Mouse (Mus musculus) embryo, embryonic 11.5 days (tissue): ENCODE measurements around the gene Gm20388.

ENCODE experiments used
- DNase-seq: peaks from one replicate; pipeline ENCODE4 v3.0.0-alpha.2; 2012; ENCODE audit warnings: low read depth, low spot score

Gene Gm20388

GRCm38 (mm10) chr8:122575286-122575685 lies 2664.6 kb downstream of the Gm20388 start:
- no peak for DNase-seq

- no peak for DNase-seq
Measured at GRCm38 (mm10) chr8:122575735-122576647, 2665.3 kb downstream of the Gm20388 start.

GRCm38 (mm10) chr8:122576648-122577022 lies 2666.0 kb downstream of the Gm20388 start, which contains the start of gene Aprt:
Gene Aprt, minus strand, starts transcription at chr8:122576909.
- DNase-seq = peak; percentile 91

- no peak for DNase-seq
Measured at GRCm38 (mm10) chr8:122577116-122577515, 2666.5 kb downstream of the Gm20388 start.

- DNase-seq = no peak
Measured at GRCm38 (mm10) chr8:122579196-122579595, 2668.6 kb downstream of the Gm20388 start.

GRCm38 (mm10) chr8:122580926-122581325 lies 2670.3 kb downstream of the Gm20388 start:
- DNase-seq = no peak

- DNase-seq = no peak
Measured at GRCm38 (mm10) chr8:122584981-122585380, 2674.3 kb downstream of the Gm20388 start.

- DNase-seq = no peak
Measured at GRCm38 (mm10) chr8:122585411-122585891, 2674.8 kb downstream of the Gm20388 start.

- no peak for DNase-seq
Measured at GRCm38 (mm10) chr8:122586171-122586570, 2675.5 kb downstream of the Gm20388 start.

- DNase-seq = no peak
Measured at GRCm38 (mm10) chr8:122586749-122587148, 2676.1 kb downstream of the Gm20388 start.

- no peak for DNase-seq
Measured at GRCm38 (mm10) chr8:122593240-122593639, 2682.6 kb downstream of the Gm20388 start.

GRCm38 (mm10) chr8:122593783-122594507 lies 2683.3 kb downstream of the Gm20388 start:
- DNase-seq = no peak

GRCm38 (mm10) chr8:122596031-122596430 lies 2685.4 kb downstream of the Gm20388 start:
- DNase-seq = no peak

- DNase-seq = no peak
Measured at GRCm38 (mm10) chr8:122600666-122601065, 2690.0 kb downstream of the Gm20388 start.

GRCm38 (mm10) chr8:122604640-122605039 lies 2694.0 kb downstream of the Gm20388 start:
- no peak for DNase-seq

- DNase-seq = no peak
Measured at GRCm38 (mm10) chr8:122605367-122605766, 2694.7 kb downstream of the Gm20388 start.

- no peak for DNase-seq
Measured at GRCm38 (mm10) chr8:122606810-122607209, 2696.2 kb downstream of the Gm20388 start.

- DNase-seq = no peak
Measured at GRCm38 (mm10) chr8:122610209-122610608, 2699.6 kb downstream of the Gm20388 start.

GRCm38 (mm10) chr8:122610612-122611277 lies 2700.1 kb downstream of the Gm20388 start:
- DNase-seq = peak; percentile 20

GRCm38 (mm10) chr8:122611295-122612133 lies 2700.9 kb downstream of the Gm20388 start, which contains the start of the genes Galns and Trappc2l:
Gene Galns, minus strand, starts transcription at chr8:122611463.
Gene Trappc2l, plus strand, starts transcription at chr8:122611640.
- DNase-seq = peak; percentile 98
